Mouse (Mus musculus): ENCODE results near the gene E130114P18Rik. TPM values are rescaled to one million over a fixed set of nuclear protein-coding genes. Genes with fewer than 3 reads are reported as not detected.

E130114P18Rik gene
- total and polyA plus RNA-seq, 2 experiments from 2014 or later: 13.5 to 13.7 TPM

- H3K4me1 ChIP-seq (ENCODE audit: insufficient read depth, low read length): 0 out of 2 replicates have a peak, but pooled peaks cover 8% of the 10 kb centered on the region
- peak; percentile 62 for ATAC-seq (ENCODE audit: low FRiP score)
- H3K27me3 ChIP-seq (ENCODE audit: insufficient read depth, low read length): peaks cover 44% of the 10 kb centered on the region
- peak; percentile 85 for TF ChIP-seq CTCF (IDR thresholded peaks at IDR 0.05)
- peak overlapping the region; percentile 37 for H3K4me3 ChIP-seq (ENCODE audit: low read depth, low read length)
- no peak overlapping the region for H3K9ac ChIP-seq (replicated peaks; ENCODE audit: low read length, poor library complexity, severe bottlenecking)
- H3K36me3 ChIP-seq (ENCODE audit: insufficient read depth, low read length): no peaks in the 10 kb centered on the region
- H3K9me3 ChIP-seq (ENCODE audit: low read length): no peaks in the 10 kb centered on the region
- H3K4me2 ChIP-seq (ENCODE audit: low read depth, low read length, poor library complexity, severe bottlenecking): peak overlapping the region; percentile 72
- peak overlapping the region; percentile 60; the same call in 1 of the 2 replicates for H3K27ac ChIP-seq (ENCODE audit: low read depth, low read length)
- peak; percentile 96 for DNase-seq (ENCODE audit: low spot score)
- under 1% methylated on average over 20 of the region's 20 CpGs for WGBS
These were observed 26.8 kb downstream of the E130114P18Rik start for GRCm38 (mm10) chr4:97751030-97751482.

DNA sequence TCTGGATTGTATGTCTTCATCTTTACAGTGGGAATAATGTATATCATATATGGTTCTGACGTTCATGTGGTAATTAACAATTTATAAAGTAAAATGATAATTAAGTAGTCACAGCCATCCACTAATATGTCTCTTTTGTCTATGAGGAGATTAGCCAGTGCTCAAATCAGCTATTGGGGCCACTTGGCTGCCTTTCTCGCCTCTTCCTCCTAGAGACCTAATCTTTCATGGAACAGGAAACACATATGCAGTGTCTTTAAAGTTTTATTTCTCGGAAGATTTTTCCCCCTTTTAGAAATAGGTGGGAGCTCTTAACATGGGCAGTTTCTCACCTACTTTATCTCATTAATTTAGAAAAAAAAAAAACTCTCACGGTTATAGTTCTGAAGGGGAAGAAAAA is 27.5 kb downstream of the E130114P18Rik start:
- H3K4me1 ChIP-seq (ENCODE audit: insufficient read depth, low read length): 0 out of 2 replicates have a peak, but pooled peaks cover 10% of the 10 kb centered on the region
- no peak overlapping the region for H3K4me3 ChIP-seq (ENCODE audit: low read depth, low read length)
- H3K9ac ChIP-seq (replicated peaks; ENCODE audit: low read length, poor library complexity, severe bottlenecking): no peak overlapping the region
- H3K27ac ChIP-seq (ENCODE audit: low read depth, low read length): no peak overlapping the region
- TF ChIP-seq CTCF (IDR thresholded peaks at IDR 0.05): no peak
- peaks cover 44% of the 10 kb centered on the region for H3K27me3 ChIP-seq (ENCODE audit: insufficient read depth, low read length)
- no peaks in the 10 kb centered on the region for H3K9me3 ChIP-seq (ENCODE audit: low read length)
- H3K4me2 ChIP-seq (ENCODE audit: low read depth, low read length, poor library complexity, severe bottlenecking): no peak overlapping the region
- WGBS: 46% methylated on average over 4 of the region's 4 CpGs
- H3K36me3 ChIP-seq (ENCODE audit: insufficient read depth, low read length): no peaks in the 10 kb centered on the region
- DNase-seq (ENCODE audit: low spot score) (no peak), ATAC-seq (ENCODE audit: low FRiP score) (no peak)

DNA sequence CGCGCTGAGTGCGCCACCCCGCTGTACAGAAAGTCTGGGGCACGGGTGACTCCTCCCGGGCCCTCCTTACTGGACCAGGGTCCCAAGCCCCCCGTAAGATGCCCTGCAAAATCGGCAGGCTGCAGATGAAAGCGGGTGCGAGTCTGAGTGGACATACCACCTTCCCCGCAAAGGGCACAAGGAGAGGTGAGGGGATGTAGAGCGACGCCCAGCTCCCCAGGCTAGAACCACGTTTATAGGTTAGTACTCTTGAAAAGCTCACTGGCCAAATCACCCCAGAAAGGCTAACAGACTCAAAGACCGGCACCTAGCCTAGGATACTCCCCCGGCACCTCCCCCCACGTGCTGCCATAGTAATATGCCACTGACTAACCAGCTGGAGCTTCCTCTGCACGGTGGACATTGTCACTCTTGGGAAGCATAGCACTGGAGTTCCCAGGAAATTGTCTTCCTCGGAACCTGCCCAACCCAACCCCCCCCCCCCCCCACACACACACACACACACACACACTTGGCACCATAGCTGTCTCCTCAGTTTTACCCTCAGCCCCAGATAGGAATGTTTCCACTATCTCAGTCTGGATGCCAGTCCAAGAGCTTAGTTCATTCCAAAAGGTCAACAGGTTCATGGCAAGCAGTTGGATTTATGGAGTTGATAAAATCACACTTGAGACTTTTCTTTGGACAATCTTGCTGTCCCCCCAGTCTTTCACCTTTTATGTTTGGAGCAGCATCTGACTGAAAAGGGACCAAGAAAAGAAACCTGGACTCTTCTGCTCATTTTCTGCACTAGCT is 31.6 kb downstream of the E130114P18Rik start:
- no peaks in the 10 kb centered on the region for H3K36me3 ChIP-seq (ENCODE audit: insufficient read depth, low read length)
- peak; percentile 39 for ATAC-seq (ENCODE audit: low FRiP score)
- DNase-seq (ENCODE audit: low spot score): no peak
- H3K9me3 ChIP-seq (ENCODE audit: low read length): no peaks in the 10 kb centered on the region
- no peak for TF ChIP-seq CTCF (IDR thresholded peaks at IDR 0.05)
- 6% methylated on average over 19 of the region's 19 CpGs for WGBS
- H3K27ac ChIP-seq (ENCODE audit: low read depth, low read length): no peak overlapping the region
- H3K9ac ChIP-seq (replicated peaks; ENCODE audit: low read length, poor library complexity, severe bottlenecking): no peak overlapping the region
- H3K4me1 ChIP-seq (ENCODE audit: insufficient read depth, low read length): 0 out of 2 replicates have a peak, but pooled peaks cover 4% of the 10 kb centered on the region
- H3K4me2 ChIP-seq (ENCODE audit: low read depth, low read length, poor library complexity, severe bottlenecking): peak overlapping the region; percentile 71
- H3K27me3 ChIP-seq (ENCODE audit: insufficient read depth, low read length): peaks cover 15% of the 10 kb centered on the region
- peak overlapping the region; percentile 34 for H3K4me3 ChIP-seq (ENCODE audit: low read depth, low read length)

DNA sequence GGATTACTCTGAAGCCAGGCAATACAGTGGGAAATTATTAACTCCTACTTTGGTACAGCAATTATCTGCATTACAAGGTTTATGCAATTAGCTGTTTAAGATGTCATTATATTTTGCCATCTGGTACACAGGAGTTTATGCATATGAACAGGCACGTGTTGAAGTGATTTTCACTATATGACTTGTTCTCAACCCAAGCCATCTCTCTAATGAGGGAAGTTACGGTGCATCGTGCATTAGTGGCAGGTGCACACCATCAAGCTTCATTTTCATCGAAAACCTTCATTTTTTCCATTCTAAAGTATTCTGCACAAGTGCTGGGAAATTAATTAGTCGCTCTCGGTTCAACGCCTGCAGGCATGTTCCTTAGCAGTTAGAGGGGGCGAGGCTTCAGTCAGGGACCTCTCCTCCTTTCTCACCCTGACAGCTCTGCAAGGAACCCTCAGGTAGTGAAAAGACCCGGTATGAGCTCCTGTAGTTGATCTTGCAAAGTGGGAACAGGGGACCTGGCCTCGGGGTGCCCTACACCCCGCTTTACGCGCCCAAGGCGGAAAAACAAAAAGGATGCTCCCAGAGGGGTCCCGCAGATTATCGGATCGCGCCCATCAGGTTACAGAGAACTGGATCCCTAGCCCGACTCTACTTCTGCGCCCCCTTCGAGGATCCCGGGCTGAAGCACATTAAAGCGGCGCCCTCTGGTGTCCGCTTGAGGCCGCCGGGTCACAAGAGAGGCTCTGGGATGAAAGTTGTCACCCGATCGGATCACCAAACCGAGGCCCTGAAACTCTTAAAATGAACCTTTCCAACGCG is 32.4 kb downstream of the E130114P18Rik start:
- WGBS: 4% methylated on average over 32 of the region's 32 CpGs
- Histone ChIP-seq H3K4me2 (ENCODE audit: low read depth, low read length, poor library complexity, severe bottlenecking) (peak overlapping the region; percentile 71), H3K9me3 (ENCODE audit: low read length) (no peaks in the 10 kb centered on the region), H3K4me1 (ENCODE audit: insufficient read depth, low read length) (0 out of 2 replicates have a peak, but pooled peaks cover 3% of the 10 kb centered on the region), H3K36me3 (ENCODE audit: insufficient read depth, low read length) (no peaks in the 10 kb centered on the region), H3K9ac (replicated peaks; ENCODE audit: low read length, poor library complexity, severe bottlenecking) (peak overlapping the region; percentile 39; the same call in 1 of the 2 replicates), H3K27me3 (ENCODE audit: insufficient read depth, low read length) (peaks cover 8% of the 10 kb centered on the region; the same call in 1 of the 2 replicates), H3K4me3 (ENCODE audit: low read depth, low read length) (peak overlapping the region; percentile 34), H3K27ac (ENCODE audit: low read depth, low read length) (no peak overlapping the region)
- DNase-seq (ENCODE audit: low spot score): peak; percentile 89
- peak; percentile 83 for TF ChIP-seq CTCF (IDR thresholded peaks at IDR 0.05)
- ATAC-seq (ENCODE audit: low FRiP score): peak; percentile 82

DNA sequence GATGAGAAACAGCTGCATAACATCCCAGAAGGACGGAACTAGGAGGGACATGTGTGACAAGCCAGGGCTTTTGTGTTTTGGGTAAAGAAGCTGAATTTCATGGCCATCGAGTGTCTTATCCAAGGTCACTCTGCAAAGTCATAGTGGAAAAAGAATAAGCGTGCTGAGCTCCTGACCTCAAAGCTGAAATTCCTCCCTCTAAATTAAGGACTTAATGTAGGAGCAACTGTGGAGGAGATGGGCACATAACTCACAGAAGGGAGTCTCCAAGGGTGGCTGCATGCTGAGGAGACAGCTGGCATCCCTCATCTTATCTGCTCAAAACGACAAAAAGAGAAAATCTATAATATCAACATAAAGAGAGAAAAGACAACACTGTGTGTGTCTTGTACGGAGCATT is 33.9 kb downstream of the E130114P18Rik start:
- no peaks in the 10 kb centered on the region for H3K27me3 ChIP-seq (ENCODE audit: insufficient read depth, low read length)
- DNase-seq (ENCODE audit: low spot score) (no peak), ATAC-seq (ENCODE audit: low FRiP score) (no peak)
- H3K4me2 ChIP-seq (ENCODE audit: low read depth, low read length, poor library complexity, severe bottlenecking): no peak overlapping the region
- no peak overlapping the region for H3K4me3 ChIP-seq (ENCODE audit: low read depth, low read length)
- WGBS: 78% methylated on average over 5 of the region's 5 CpGs
- no peak overlapping the region for H3K27ac ChIP-seq (ENCODE audit: low read depth, low read length)
- no peaks in the 10 kb centered on the region for H3K9me3 ChIP-seq (ENCODE audit: low read length)
- TF ChIP-seq CTCF (IDR thresholded peaks at IDR 0.05): no peak
- no peaks in the 10 kb centered on the region for H3K36me3 ChIP-seq (ENCODE audit: insufficient read depth, low read length)
- H3K9ac ChIP-seq (replicated peaks; ENCODE audit: low read length, poor library complexity, severe bottlenecking): no peak overlapping the region
- H3K4me1 ChIP-seq (ENCODE audit: insufficient read depth, low read length): 0 out of 2 replicates have a peak, but pooled peaks cover 3% of the 10 kb centered on the region
